Mouse (Mus musculus) kidney, embryonic 14.5 days (tissue): ENCODE measurements around the gene A530016L24Rik. TPM values are rescaled to one million over a fixed set of nuclear protein-coding genes. Genes with fewer than 3 reads are reported as not detected.
A peak's percentile ranks its signal among the peaks of the same experiment; 100 is the strongest.

Experiments
- ATAC-seq: fragments of 200-750 bp; cut with Nextera tagmentation; 2 replicates; pipeline ENCODE4 v1.8.0; 2017; ENCODE audit warnings: moderate number of reproducible peaks, mild to moderate bottlenecking, moderate TSS enrichment, moderate library complexity; ENCODE audit not compliant: low FRiP score, low TSS enrichment
- H3K27ac ChIP-seq: fragments of 300-500 bp; sonication (generic); 2 replicates; pipeline ENCODE4 v1.5.1; 2014; ENCODE audit warnings: low read depth, mild to moderate bottlenecking, low read length, moderate library complexity, mixed read lengths
- H3K27me3 ChIP-seq: fragments of 300-500 bp; sonication (generic); 2 replicates; pipeline ENCODE4 v1.6.1; 2014; ENCODE audit warnings: mild to moderate bottlenecking, low read length; ENCODE audit not compliant: control insufficient read depth, insufficient read depth
- H3K36me3 ChIP-seq: fragments of 300-500 bp; sonication (generic); 2 replicates; pipeline ENCODE4 v1.6.1; 2014; ENCODE audit warnings: low read length, mixed read lengths; ENCODE audit not compliant: control insufficient read depth, insufficient read depth
- H3K4me1 ChIP-seq: fragments of 300-500 bp; sonication (generic); 2 replicates; pipeline ENCODE4 v1.6.1; 2014; ENCODE audit warnings: low read length, mixed read lengths; ENCODE audit not compliant: control insufficient read depth, insufficient read depth
- H3K4me2 ChIP-seq: fragments of 300-500 bp; sonication (generic); replicated peaks from 2 replicates; pipeline ENCODE4 v1.6.1; 2014; ENCODE audit warnings: low read depth, mild to moderate bottlenecking, low read length
- H3K4me3 ChIP-seq: fragments of 300-500 bp; sonication (generic); 2 replicates; pipeline ENCODE4 v1.5.1; 2014; ENCODE audit warnings: mild to moderate bottlenecking, low read length
- H3K9ac ChIP-seq: fragments of 300-500 bp; sonication (generic); 2 replicates; pipeline ENCODE4 v1.6.1; 2014; ENCODE audit warnings: low read depth, mild to moderate bottlenecking, low read length, moderate library complexity
- H3K9me3 ChIP-seq: fragments of 300-500 bp; sonication (generic); 2 replicates; pipeline ENCODE4 v1.6.1; 2016; ENCODE audit warnings: low read length; ENCODE audit not compliant: control insufficient read depth
- WGBS: fragments of 180-500 bp; shearing (Covaris S2); extraction: QIAGEN DNeasy Blood & Tissue Kit; methylation state at CpG from one replicate; pipeline ENCODE4 v1.1.7; 2014; 5-methylcytosine and 5-hydroxymethylcytosine counted together
- polyA plus RNA-seq: library from polyadenylated mRNA; unstranded; fragments of >200 nt; fragmentation: Nextera tagmentation; extraction: Ambion mirVana; gene quantifications from 2 replicates; pipeline ENCODE4 v1.2.1, GENCODE M21; 2014

A530016L24Rik gene
- 0.08 and 0.40 TPM in 2 replicates for polyA plus RNA-seq

DNA sequence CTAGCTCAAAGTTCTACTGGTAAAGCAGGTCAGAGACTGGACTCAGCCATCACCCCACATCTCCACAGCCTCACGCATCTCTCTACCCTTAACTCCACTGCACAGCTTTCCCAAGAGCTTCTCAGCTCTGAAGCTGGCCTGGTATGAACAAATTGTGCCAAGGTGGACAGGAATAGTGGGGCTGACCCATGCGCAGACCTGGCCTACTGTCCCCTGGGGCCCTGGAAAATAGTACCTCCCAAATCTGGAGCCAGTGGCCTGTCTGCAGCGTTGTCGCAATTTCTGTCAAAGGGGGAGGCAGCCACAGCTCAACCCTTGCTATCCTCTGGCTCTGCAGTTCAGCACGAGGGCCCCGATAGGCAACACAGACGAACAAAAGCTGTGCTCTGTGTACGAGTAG lies at the start of gene A530016L24Rik:
Gene A530016L24Rik, plus strand, starts transcription at position 315 of the 400 bp plus-strand sequence.
- H3K27ac ChIP-seq: no peak within 1 kb of the TSS
- no peak for ATAC-seq

GRCm38 (mm10) chr12:112439993-112440392 lies 49.3 kb upstream of the A530016L24Rik start:
- WGBS: 74% methylated on average over 1 of the region's 1 CpGs
- Histone ChIP-seq H3K36me3 (no peaks in the 10 kb centered on the region), H3K4me1 (no peaks in the 10 kb centered on the region), H3K27ac (no peak overlapping the region), H3K4me2 (no peak overlapping the region), H3K4me3 (no peak overlapping the region), H3K27me3 (no peaks in the 10 kb centered on the region), H3K9me3 (no peaks in the 10 kb centered on the region), H3K9ac (no peak overlapping the region)
- no peak for ATAC-seq

More for the DNA sequence above, at the start of gene A530016L24Rik:
- Histone ChIP-seq H3K9ac (no peak within 1 kb of the TSS), H3K4me1 (peaks cover 17% of the 10 kb centered on the region; the same call in 1 of the 2 replicates), H3K4me3 (no peak within 1 kb of the TSS), H3K9me3 (no peaks in the 10 kb centered on the region), H3K36me3 (no peaks in the 10 kb centered on the region), H3K4me2 (no peak within 1 kb of the TSS), H3K27me3 (no peaks in the 10 kb centered on the region; the same call in 1 of the 2 replicates)
- WGBS: 89% methylated on average over 8 of the region's 8 CpGs

DNA sequence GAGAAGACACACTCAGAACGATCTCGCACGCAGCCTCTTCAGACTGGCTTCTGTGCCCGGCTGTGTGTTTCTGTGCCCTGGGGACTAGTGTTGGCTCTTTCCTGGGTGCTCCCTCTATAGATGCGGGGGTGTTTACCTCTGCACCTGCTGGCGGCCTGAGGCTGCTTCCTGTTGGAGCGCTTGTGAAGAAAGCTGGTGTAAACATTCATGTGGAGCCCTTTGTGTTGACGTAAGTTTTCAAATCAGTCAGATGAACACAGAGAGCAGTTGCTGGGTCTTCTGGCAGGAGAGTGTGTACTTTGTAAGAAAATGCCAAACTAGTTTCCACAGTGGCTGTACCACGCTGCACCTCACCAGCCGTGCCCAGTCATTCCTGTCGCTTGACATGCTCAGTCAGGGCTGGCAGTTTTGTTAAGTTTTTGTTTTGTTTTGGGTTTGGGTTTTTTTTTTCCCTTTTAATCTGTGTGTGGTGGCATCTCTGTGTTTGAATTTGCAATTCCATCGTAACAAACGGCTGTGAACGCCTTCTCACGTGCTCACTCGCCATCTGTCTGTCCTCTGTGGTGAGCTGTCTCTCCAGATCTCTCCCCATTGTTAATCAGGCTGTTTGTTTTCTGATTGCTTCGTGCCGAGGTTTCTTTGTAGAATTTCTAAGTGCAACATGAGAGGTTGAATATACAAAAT lies 40.0 kb upstream of the A530016L24Rik start:
- H3K4me3 ChIP-seq: no peak overlapping the region
- H3K9me3 ChIP-seq: 0 out of 2 replicates have a peak, but pooled peaks cover 3% of the 10 kb centered on the region
- no peaks in the 10 kb centered on the region for H3K27me3 ChIP-seq
- no peak overlapping the region for H3K9ac ChIP-seq
- no peak overlapping the region; the same call in 1 of the 2 replicates for H3K27ac ChIP-seq
- no peak overlapping the region for H3K4me2 ChIP-seq
- no peaks in the 10 kb centered on the region for H3K36me3 ChIP-seq
- ATAC-seq: peak; percentile 56; the same call in 1 of the 2 replicates
- no peaks in the 10 kb centered on the region for H3K4me1 ChIP-seq
- WGBS: 53% methylated on average over 18 of the region's 18 CpGs

DNA sequence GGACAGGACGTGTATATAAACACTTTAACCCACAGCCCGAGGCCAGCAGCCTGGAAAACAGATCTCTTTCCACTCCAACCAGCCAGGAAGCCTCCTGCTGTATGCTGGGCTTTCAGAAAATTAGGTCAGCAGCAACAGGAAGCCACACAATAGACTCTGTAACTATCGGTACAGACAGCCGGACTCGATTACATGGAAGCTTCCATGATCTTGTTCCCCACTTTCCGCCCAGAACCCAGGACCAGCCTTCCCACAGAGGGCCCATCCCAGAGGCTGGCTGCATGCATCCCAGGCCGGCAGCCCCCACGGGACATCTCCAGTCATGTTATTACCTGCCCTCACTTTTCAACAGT lies 39.4 kb upstream of the A530016L24Rik start:
- WGBS: 56% methylated on average over 8 of the region's 8 CpGs
- no peaks in the 10 kb centered on the region for H3K4me1 ChIP-seq
- no peak overlapping the region for H3K4me3 ChIP-seq
- H3K36me3 ChIP-seq: no peaks in the 10 kb centered on the region
- no peak overlapping the region for H3K9ac ChIP-seq
- H3K9me3 ChIP-seq: 0 out of 2 replicates have a peak, but pooled peaks cover 3% of the 10 kb centered on the region
- H3K4me2 ChIP-seq: no peak overlapping the region
- H3K27ac ChIP-seq: no peak overlapping the region; the same call in 1 of the 2 replicates
- ATAC-seq: 0 out of 2 replicates have a peak, but pooled peaks have one; percentile 11
- no peaks in the 10 kb centered on the region for H3K27me3 ChIP-seq

DNA sequence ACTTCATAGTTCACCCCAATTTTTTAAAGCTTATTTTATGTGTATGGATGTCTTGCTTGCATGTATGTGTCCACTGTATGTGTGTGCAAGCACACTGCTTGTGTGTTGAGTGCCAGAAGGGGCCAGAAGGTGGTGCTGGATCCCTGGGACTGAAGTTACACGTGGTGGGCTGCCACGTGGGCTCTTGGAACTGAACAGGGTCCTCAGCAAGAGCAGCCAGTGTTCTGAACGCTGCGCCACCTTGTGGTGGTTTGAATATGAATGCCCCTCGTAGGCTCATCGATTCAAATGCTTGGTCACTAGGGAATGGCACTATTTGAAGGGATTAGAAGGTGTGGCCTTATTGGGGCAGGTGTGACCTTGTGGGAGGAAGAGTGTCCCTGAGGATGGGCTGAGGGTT lies 38.4 kb upstream of the A530016L24Rik start:
- no peak overlapping the region for H3K4me3 ChIP-seq
- H3K9ac ChIP-seq: no peak overlapping the region
- H3K27me3 ChIP-seq: no peaks in the 10 kb centered on the region
- H3K36me3 ChIP-seq: no peaks in the 10 kb centered on the region
- ATAC-seq: peak; percentile 55
- WGBS: 35% methylated on average over 6 of the region's 6 CpGs
- no peak overlapping the region for H3K4me2 ChIP-seq
- 0 out of 2 replicates have a peak, but pooled peaks cover 3% of the 10 kb centered on the region for H3K9me3 ChIP-seq
- H3K27ac ChIP-seq: no peak overlapping the region
- H3K4me1 ChIP-seq: no peaks in the 10 kb centered on the region

GRCm38 (mm10) chr12:112451381-112451780 lies 37.9 kb upstream of the A530016L24Rik start:
- H3K36me3 ChIP-seq: no peaks in the 10 kb centered on the region
- ATAC-seq: no peak
- WGBS: 89% methylated on average over 1 of the region's 1 CpGs

GRCm38 (mm10) chr12:112451826-112452225 lies 37.4 kb upstream of the A530016L24Rik start:
- Histone ChIP-seq H3K27me3 (no peaks in the 10 kb centered on the region), H3K36me3 (no peaks in the 10 kb centered on the region), H3K27ac (no peak overlapping the region), H3K9ac (no peak overlapping the region), H3K4me3 (no peak overlapping the region), H3K4me1 (no peaks in the 10 kb centered on the region), H3K4me2 (no peak overlapping the region), H3K9me3 (0 out of 2 replicates have a peak, but pooled peaks cover 3% of the 10 kb centered on the region)
- ATAC-seq: no peak
- WGBS: 93% methylated on average over 9 of the region's 9 CpGs

More at GRCm38 (mm10) chr12:112451381-112451780, 37.9 kb upstream of the A530016L24Rik start:
- Histone ChIP-seq H3K9ac (no peak overlapping the region), H3K4me1 (no peaks in the 10 kb centered on the region), H3K27me3 (no peaks in the 10 kb centered on the region), H3K4me3 (no peak overlapping the region), H3K9me3 (0 out of 2 replicates have a peak, but pooled peaks cover 3% of the 10 kb centered on the region), H3K4me2 (no peak overlapping the region), H3K27ac (no peak overlapping the region)

DNA sequence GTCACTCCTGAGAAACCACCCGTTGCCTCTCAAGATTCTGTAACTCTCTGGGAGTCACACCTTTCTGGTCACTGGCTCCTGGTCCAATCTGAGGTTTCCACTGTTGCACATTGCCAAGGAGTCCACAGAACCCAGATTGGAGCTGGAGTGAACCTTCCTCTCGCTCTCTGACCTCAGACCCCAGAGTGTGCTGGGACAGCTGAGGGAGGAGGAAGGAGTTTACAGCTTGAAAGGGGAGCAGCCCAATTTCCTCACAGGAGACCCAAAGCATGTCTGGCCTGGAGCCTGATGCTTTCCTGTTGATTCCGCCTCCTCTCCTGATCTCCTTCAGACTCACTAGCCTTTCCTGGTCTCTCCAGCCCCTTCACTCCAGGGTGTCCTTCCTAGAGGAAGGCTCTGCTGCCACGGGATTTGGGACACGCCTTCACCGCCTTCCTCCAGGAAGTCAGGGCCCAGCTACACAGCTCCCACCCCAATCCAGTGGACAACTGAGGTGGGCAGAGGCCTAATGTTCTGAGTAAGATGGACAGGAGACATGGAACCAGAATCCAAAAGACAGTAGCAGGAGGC lies 33.0 kb upstream of the A530016L24Rik start:
- ATAC-seq: no peak; the same call in 1 of the 2 replicates
- Histone ChIP-seq H3K27ac (no peak overlapping the region), H3K36me3 (no peaks in the 10 kb centered on the region), H3K4me2 (no peak overlapping the region), H3K9me3 (no peaks in the 10 kb centered on the region), H3K9ac (no peak overlapping the region), H3K27me3 (no peaks in the 10 kb centered on the region; the same call in 1 of the 2 replicates), H3K4me1 (no peaks in the 10 kb centered on the region), H3K4me3 (no peak overlapping the region)
- 62% methylated on average over 6 of the region's 6 CpGs for WGBS

DNA sequence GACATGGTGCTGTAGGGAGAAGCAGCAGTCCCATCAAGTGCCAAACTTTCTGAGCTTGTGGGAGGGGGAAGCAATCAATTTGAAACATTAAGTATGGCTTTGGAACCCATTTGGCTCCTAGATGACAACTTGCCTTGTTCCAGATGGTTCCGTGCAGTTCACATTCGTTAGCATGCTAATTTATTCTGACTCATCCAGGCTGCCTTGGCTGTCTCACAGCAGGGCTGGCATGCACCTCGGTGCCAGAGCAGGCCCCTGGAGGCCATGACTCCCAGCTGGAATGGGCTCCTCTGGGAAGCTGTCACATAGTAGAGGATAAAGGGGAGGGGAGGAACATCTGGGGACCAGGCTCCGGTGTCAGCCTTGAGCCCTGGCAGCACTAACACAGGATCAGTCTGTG lies 31.4 kb upstream of the A530016L24Rik start:
- H3K4me1 ChIP-seq: no peaks in the 10 kb centered on the region
- no peak overlapping the region; the same call in 1 of the 2 replicates for H3K9ac ChIP-seq
- 44% methylated on average over 4 of the region's 4 CpGs for WGBS
- H3K9me3 ChIP-seq: no peaks in the 10 kb centered on the region
- H3K27ac ChIP-seq: no peak overlapping the region
- no peak overlapping the region for H3K4me2 ChIP-seq
- H3K4me3 ChIP-seq: no peak overlapping the region
- no peaks in the 10 kb centered on the region for H3K36me3 ChIP-seq
- H3K27me3 ChIP-seq: peaks cover 4% of the 10 kb centered on the region
- no peak for ATAC-seq
